Mouse (Mus musculus) layer of hippocampus, postnatal 14 days (tissue): ENCODE data around the gene Akap2. TPM values are rescaled to one million over a fixed set of nuclear protein-coding genes. Genes with fewer than 3 reads are reported as not detected.

Experiments used
- DNase-seq, 2 experiments: peaks; one replicate each; pipeline ENCODE4 v3.0.0; 2021 to 2022; ENCODE audit warnings: low spot score in 2 of 2, mixed read lengths in 1 of 2
- total RNA-seq, 2 experiments: library from RNA; stranded (reverse); gene quantifications; 2 replicates each; pipeline ENCODE4 v1.2.3; 2021

Gene Akap2
- total RNA-seq, 2 experiments from 2014 or later: 47.1 to 53.1 TPM

DNA sequence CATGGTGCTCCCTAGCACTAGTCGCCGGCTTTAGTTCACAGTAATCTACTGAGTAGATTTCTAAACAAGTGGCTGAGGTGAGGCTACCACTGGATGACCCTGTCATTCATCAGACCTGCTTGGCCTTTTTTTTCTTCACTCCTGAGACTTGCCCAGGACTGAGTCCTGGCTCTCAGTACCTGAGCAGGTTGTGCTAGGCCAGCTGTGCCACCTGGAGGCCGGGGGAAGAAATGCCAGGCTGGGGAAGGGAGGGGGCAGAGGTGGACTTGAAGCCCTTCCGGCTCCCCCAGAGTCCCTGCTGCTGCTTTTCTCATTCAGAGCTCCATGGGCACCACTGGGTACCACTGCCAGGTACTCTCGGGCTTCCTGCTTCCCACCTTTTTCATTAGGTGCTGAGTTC, 71.3 kb downstream of the Akap2 start:
- no peak for DNase-seq

DNA sequence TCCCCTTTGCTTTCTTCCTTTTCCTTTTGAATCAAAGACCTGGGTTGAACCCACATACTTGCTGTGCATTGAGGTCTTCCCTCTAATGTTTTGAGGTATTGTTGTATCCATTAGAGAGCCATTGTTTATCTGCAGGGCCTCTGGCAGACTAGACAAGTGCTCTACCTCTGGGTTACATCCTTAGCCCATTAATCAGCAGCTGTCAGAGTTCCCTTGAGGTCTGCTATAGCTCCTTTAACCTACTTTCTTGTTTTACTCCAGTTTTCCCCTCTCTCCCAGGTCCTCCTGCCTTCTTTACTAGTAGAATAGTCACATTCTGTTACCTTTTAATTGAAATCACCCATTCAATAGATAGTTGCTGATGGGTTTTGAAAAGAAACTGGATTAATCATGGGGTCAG, 71.7 kb downstream of the Akap2 start:
- no peak for DNase-seq

DNA sequence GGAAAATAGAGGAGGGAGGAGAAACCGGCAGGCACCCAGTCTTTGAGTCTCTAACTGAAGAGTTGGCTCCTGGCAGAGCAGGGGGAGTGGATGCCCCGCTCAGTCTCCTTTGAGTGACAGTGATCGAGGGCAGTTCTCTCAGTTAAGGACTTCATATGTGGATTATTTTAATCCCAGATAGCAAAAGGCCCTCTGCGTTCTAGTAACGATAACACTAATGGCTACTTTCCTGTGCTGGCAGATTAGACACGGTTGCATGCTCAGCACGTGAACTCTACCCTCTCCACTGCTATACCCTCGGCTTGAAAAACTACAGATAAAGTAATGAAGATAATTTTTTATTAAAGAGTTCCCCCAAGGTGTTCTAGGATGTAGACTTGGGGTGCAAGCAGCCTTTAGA, 76.5 kb downstream of the Akap2 start:
- DNase-seq: no peak

DNA sequence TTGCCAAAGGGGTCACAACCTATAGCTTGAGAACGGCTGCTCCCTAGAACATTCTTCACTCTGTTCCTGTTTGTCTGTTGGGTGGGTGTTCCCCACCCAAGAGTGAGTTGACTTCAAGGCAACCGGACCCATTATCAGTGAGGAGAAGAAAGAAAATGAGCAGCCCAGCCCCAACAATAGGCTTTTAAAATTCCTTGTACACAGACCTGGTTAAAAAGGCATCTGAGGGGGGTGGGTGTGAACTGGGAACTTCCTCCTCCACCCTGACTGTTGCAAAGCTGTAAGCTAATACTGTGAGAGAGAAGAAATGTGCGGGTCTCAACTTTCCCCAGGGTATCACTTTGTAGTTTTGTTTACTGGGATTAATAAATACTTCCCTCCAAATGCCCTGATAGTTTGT, 77.1 kb downstream of the Akap2 start:
- no peak for DNase-seq

DNA sequence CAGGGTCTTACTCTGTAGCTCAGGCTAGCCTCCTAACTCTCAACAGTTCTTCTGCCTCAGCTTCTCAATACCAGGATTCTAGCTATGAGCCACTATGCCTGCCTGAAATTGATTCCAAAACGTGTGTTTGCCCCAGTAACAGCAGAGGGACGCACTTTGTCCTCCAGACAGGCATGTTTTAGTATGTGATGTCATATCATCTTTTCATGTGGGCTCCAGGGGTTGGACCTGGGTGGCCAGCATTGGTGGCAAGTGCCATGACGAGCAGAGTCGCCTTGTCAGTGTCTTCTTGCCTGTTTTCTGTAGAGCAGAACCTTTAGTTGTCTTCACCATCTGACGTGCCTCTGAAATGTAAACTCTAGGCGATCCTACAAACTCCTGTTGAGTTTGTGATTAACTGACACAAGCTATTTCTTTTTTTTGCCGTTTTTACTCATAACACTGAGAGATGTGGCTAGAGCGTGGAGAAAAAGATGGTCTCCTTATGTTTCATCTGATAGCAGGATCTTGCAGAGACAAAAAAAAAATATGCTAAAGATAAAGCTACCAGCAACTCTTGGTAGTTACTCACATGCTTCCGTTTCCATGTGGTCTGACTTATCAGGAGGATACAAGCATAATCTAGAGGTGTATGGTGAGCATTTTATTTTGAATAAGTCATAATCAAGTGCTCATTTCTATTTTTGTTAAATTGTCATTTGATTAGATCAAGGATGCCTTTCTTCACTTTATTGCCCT, 80.3 kb downstream of the Akap2 start:
- DNase-seq: no peak

DNA sequence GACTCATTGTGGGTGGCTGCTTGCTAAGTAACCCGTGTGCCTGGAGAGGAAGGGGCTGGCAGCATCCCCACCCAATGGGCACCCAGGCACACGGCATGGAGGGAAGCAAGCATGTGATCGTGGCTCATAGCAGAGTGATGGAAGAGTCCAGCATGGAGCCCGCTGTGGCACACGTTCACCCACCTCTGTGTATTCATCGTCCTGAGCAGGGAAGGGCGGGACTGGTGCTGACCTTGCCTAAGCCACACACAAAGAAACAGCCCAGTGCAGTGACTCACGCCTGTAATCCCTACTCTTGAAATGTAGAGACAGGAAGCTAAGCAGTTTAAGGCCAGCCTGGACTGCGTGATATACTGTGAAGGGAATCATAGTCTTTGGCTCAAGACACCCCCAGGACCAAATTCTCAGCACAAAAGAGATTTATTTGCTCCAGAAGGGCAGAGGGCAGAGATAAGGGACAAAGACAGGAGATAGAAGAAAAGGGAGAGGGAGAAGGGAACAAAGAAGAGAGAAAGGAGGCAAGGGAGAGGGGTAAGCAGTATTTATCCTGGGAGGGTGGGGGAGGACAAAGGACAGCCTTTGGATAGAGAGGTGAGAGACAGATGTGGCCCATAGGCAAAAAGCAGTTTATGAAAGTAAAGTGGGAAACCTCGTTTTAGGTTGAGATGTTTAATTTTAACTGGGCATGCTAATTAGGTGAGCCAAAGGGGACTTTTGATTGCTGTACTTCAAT, 81.0 kb downstream of the Akap2 start:
- no peak for DNase-seq

DNA sequence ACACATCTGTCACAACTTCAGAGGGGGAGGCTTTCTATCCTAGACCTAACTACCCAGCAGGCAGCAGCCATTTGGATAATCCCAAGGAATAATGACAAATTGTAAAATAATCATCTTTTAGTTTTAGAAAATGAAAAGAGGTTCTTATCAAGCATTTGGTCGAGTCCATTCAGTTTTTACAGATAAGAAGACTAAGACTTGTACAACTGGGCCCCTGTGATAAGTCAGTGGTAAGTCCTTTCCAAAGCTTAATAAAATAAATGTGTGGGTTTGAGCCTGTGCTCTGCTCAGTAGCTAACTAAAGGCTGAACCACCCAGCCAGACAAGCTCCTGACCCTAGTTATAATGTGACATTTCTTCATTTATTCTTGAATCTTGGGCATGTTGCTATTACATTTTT, 81.8 kb downstream of the Akap2 start:
- DNase-seq: no peak

DNA sequence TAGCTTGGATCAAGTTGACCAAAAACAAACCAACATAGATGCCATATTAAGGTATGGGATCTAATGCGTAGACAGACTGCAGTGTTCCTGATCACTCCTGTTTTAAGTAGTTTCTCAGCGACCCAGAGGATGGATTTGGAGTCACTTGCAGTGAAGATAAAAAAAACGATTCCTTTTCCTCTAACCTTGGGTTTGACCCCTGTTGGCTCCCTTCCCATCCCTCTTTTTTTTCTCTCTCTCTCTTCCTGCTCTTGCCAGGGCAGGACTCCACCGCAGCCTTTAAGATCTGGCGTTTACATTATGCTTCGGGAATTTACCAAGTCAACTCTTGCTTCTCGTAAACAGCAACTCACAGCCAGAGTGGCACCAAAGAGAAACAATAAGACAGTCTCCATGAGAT, 83.8 kb downstream of the Akap2 start:
- no peak for DNase-seq

DNA sequence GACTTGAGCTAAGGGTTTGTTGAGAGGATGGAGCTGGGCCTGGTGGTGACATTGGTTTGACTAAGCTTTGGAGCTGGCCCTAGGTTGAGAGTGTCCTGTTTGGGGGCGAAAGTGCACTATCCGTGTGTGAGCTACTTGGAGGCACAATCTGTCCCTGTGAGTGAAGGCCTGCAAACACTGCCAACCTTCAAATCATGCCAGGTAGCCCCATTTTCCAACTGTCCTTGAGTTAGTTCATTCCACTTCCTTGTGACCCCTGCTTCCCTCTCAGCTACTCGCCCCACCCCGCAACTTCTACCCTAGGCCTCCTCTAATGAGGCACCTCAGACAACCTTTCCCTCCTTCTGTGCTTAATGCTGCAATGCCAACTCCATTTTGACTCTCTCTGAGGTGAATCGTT, 84.5 kb downstream of the Akap2 start:
- no peak for DNase-seq

DNA sequence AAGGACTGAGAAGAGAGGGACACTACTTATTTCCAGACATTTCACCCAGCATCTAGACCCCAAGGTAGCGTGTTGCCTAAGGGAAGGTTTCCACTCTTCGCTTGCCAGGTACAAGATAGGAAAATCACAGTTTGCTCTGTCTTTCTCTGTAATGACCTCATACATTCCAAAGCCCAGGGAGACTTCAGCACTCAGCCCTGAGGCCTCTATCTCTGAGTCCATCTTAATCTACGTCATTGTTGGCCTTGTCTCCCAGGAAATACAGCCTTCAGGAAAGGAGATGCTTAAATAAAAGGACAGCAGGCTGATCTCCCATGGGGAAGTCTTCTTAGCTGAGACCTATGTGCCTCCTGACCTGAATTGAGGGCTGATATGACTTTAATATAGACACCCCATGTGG, 85.0 kb downstream of the Akap2 start:
- DNase-seq: no peak

DNA sequence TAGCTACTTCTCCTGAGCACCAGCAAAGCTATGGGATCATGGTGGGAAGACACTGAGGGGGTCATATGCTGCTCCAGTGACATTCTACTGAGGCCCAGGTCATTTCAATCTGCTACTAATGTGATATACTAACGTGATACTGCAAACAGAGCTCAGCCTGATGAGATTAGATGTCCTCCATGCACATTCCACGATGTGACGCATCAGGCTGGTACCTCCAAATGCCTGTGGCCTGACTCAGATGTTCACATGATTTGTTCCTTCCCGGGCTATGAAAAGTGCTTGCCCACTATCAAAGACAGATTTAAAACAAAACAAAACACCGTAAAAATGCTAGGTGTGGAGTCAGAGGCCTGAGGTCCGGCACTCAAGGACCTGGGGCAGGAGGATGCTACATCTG, 87.4 kb downstream of the Akap2 start:
- no peak for DNase-seq

DNA sequence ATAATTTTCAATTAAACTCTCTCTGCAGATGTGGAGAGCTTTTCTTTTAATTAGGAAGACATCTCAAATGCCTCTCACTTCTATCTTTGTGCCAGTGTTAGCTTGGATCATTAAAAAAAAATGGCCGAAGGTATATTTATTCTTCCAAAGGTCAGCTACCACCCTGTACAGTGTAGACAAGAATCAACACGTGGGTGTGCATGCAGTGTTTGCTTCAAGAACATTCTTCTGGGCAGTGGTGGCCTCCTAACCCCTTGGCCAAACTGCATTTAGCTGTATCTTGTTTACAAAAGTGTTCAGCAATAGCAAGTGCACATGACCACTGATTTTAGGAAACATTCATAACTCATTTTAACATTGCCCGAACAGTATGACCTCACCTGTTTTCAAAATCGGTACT, 92.0 kb downstream of the Akap2 start:
- no peak for DNase-seq

DNA sequence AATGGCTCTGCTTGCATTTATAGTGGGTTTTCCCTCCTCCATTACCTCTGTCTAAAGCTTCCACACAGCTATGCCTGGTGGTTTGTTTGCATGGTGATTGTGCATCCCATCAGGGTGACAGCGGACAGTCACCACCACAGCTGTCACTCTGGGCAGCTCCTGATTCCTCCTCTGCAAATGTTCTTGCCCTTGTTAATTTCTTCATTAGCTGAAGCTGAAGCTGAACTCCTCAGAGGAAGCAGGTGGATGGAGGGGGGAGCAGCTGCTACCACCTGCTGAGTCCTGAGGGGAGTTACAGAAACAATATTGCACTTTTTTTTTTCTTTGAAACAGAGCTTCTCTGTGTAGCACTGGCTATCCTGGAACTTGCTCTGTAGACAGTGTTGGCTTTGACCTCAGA, 94.6 kb downstream of the Akap2 start:
- no peak for DNase-seq

DNA sequence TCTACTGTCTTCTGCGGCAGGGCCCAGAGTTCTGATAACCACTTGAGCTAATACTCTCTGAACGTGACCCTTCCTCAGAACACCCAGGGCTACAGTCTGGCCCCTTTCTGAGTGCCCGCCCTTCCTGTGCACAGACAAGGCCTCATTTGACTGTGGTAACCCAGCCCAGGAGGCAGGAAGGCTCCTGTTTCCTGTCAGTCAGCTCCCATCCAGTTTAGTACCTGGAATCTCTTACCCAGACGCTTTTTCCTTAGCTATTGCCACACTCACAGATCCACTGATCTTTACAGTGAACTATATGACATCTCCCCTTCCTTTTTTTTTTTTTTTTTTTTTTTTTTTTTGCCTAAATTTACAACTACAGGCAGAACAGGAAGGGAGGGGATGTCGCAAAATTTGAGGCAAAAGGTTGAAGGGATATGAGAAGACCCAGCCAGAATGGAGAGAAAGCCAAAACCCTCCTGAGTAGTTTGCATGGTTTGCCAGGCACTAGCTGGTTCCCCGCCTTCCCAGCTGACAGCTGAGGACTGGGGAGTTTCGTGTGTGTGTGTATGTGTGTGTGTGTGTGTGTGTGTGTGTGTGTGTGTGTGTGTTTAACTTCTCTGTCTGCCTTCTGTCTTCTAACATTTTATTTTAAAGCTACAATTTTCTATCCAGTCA, 95.6 kb downstream of the Akap2 start:
- no peak for DNase-seq

DNA sequence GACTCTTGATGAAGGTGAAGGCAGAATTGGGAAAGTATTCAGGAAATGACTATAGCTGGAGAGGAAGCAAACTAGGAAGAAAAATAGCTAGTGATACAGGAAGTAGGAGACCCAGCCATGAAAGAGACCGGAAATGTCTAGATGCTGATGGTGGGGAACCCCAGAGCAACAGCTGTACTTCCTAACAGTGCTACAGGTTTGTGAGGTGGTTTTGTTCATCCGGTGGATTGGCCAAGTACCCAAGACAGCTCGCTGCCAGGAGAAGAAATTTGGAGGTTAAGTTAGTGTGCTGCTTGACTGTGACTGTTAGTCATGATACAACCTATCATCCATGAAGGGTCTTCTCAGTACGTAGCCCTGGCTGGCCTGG, 96.1 kb downstream of the Akap2 start:
- DNase-seq: no peak

DNA sequence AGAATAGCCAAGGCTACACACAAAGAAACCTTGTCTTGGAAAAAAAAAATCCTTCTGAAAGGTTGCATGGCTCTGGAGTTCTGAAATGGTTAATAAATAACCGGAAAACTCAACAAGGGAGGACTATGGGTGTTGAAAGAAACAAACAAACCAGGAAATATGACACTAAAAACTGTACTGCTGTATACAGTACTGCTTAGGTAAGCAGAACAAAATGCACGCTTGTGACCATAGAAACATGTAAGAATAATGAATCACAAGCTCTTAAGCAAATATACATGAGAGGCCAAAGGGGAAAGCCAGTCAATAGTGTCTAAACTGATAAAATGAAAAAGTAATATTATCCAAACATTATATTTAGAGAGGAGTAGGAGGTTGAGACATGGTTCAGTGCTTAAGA, 97.9 kb downstream of the Akap2 start:
- DNase-seq: no peak

DNA sequence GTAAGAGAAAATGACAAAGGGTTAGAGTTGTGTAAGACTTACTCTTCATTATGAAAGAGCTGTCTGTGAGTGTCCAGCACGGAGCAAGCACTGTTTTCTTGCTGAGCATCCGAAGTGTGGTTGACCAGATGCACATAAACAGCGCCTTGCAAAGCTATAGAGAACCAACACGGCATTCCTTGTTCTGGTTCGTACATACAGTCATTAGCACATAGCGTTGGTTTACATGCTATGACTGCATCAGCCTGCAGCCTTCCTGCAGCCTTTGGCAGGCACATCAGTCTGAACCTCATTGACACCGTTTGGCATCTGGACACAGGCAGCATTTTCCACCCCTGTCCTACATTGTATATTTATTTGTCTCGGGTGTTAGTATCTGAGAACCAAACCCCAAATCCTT, 98.7 kb downstream of the Akap2 start:
- no peak for DNase-seq

DNA sequence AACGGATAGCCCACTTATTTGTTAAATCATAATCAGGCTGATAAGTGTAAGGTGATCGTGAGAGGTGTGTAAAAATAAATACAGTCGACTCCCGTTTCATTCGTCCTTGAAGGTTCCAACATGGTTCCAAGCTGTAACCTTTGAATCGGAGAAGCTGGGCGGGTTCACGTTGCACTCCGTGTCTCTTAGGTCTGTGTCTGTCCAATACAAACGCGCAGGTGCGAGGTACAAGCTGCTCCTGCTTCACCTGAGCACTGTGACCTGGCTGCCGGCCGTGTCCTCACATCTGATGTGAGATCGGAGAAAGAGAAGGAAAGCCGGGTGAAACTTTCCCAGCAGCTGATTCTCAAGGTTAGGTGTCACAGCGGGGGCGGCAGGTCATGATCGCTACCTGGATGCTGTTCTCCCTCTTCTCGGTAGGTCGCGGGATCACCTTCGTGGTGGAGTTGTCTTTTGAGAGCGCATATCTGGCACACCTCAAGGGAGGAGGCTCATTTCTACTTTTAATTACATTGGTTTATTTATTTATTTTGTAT, 103.5 kb downstream of the Akap2 start:
- no peak for DNase-seq

DNA sequence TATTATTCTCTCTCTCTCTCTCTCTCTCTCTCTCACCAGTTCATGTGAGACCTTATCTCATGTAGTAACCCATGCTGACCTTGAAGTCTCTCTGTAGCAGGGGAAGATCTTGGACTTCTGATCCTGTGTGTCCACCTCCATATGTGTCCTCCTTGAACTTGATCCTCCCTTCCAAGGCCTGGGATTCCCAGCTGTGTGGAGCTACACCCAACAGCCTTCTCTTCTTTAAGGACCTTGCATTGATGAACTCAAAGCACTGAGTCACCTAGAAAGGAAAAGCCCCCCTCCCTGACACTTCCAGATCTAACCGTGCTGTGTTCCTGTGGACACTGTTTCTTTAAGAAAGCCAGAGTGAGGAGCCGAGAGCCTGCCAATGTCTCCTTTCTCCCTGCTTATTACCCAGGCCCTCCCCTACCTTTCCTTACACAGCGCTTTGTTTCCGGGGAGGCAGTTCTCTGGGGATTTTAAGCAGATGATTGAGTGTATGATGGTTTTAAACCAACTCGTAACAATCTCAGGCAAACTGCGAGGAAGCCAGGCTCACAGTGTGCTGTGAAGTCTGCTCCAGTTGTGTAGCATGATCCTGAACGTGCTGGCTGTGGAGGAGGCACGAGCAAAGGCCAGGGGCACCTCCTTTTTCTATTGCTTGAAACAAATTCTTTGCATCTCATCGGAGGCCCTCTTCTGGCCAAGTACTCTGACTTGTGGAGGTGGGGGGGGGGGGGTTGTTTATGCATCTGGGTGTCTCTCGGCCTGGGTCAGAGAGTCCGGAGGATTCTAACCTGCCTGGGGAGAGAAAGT, 104.3 kb downstream of the Akap2 start:
- DNase-seq: no peak

DNA sequence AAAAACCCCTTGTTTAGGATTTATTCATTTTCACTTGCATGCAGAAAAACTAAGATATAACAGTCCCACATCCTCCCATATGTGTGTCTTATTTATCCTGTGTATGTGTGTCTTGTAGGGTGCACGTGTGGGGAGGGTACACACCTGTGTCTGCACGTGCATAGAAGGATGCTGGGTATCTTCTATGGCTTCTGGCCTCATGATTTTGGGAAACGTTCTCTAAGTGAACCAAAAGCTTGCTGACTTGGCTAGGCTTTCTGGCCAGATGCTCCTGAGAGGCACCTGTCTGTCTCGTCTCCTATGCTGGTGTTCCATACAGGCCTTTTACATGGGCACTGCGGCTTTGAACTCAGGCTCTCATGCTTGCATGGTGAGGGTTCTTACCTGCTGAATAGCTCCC, 105.2 kb downstream of the Akap2 start:
- DNase-seq: no peak

DNA sequence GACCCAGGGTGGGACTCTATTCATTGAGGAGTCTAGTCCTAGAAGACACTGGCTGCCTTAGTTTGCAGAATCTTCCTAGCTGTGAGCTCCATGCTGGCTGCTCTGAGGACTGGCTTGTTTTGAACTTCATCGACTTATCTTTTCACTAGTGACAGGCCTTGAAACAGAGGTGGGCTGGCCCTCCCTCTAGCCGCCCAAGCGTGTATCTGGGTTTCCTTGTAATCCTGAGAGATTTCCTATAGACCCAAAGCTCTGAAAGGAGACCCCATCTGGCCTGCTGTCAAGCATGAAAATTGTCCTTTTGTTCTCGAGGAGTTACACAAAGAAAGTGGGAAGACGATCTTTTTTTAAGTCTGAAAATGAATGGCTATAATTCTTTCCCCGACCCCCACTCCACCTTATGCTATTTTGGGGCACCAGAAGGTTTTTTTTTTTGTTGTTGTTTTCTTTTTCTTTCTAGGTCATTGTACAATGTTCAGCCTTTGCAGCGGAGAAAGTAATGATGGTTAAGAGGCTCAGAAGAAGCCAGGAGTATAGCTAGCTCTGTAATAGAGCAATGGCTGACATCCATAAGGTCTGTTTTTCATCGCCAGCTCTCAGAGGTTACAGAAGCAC, 107.3 kb downstream of the Akap2 start:
- DNase-seq: no peak
